Mouse (Mus musculus) olfactory bulb, adult 2 months (tissue): ENCODE results near the gene Ube4b.

Experiments
- CTCF ChIP-seq: fragments of 200-500 bp; IDR thresholded peaks from 2 replicates; pipeline ENCODE4 v1.5.1; 2012; ENCODE audit warnings: low read depth, mild to moderate bottlenecking, low read length, moderate library complexity; ENCODE audit not compliant: insufficient read depth
- POLR2A ChIP-seq: fragments of 200-500 bp; IDR thresholded peaks from 2 replicates; pipeline ENCODE4 v1.6.1; 2012; ENCODE audit warnings: mild to moderate bottlenecking, low read depth, low read length, moderate library complexity; ENCODE audit not compliant: insufficient read depth

DNA sequence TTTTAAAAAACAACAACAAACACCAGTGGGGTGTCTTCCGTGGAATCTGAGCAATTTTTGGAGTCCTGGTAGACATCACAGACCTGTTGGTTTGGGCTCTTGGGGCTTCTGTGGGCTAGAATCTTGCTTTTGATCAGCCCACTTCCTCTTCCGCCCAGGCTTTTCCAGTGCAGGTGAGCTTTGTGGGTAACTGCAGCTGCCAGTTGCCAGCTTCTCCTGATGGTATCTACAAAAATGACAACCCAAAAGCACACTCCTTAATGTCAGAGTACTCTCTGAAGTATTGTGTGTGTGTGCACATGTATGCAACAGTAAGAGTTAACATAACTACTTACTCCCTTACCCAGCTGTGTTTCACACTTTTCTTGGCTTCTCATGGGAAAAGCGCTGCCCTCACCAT, 43.0 kb upstream of the Ube4b start:
- TF ChIP-seq POLR2A (no peak), CTCF (no peak)
